Mouse (Mus musculus): ENCODE measurements around the gene Cox20.

- TF ChIP-seq CTCF (conservative IDR thresholded peaks at IDR 0.05 in 1 of 2, IDR thresholded peaks at IDR 0.05 in 1 of 2; ENCODE audit: low read depth in 2 of 2, low read length in 2 of 2) (no peak), MEF2A (IDR thresholded peaks at IDR 0.05; ENCODE audit: borderline replicate concordance, low read depth, low read length) (no peak), NRF1 (IDR thresholded peaks at IDR 0.05; ENCODE audit: low read depth, low read length) (no peak), EP300 (IDR thresholded peaks at IDR 0.05; ENCODE audit: low read length) (no peak), PAX5 (IDR thresholded peaks at IDR 0.05; ENCODE audit: low read length) (no peak)
These were observed 2.9 kb downstream of the Cox20 start for GRCm38 (mm10) chr1:178321730-178322357.

All from CH12.LX (cell line).